Mouse (Mus musculus) thymus, adult 2 months (tissue): Measurements from ENCODE around the gene Rb1. TPM values are rescaled to one million over a fixed set of nuclear protein-coding genes. Genes with fewer than 3 reads are reported as not detected.
A peak's percentile ranks its signal among the peaks of the same experiment; 100 is the strongest.

Source experiments
- DNase-seq: peaks from one replicate; pipeline ENCODE4 v3.0.0; 2021
- H3K27ac ChIP-seq: fragments of 200-500 bp; 2 replicates; pipeline ENCODE4 v1.5.1; 2012; ENCODE audit warnings: low read length, control low read depth; ENCODE audit not compliant: control insufficient read depth, insufficient read depth
- H3K27me3 ChIP-seq: fragments of 200-500 bp; 2 replicates; pipeline ENCODE4 v1.6.1; 2012; ENCODE audit warnings: mild to moderate bottlenecking, low read length, moderate library complexity, mixed read lengths; ENCODE audit not compliant: control insufficient read depth, insufficient read depth
- H3K36me3 ChIP-seq: fragments of 200-500 bp; 2 replicates; pipeline ENCODE4 v1.6.1; 2012; ENCODE audit warnings: mild to moderate bottlenecking, low read length, moderate library complexity; ENCODE audit not compliant: control insufficient read depth, insufficient read depth
- H3K4me1 ChIP-seq: fragments of 200-500 bp; replicated peaks from 2 replicates; pipeline ENCODE4 v1.6.1; 2012; ENCODE audit warnings: low read length; ENCODE audit not compliant: control insufficient read depth, insufficient read depth
- H3K4me3 ChIP-seq: fragments of 200-500 bp; 2 replicates; pipeline ENCODE4 v1.5.1; 2012; ENCODE audit warnings: mild to moderate bottlenecking, low read length, control low read depth, moderate library complexity; ENCODE audit not compliant: control insufficient read depth, insufficient read depth
- CTCF ChIP-seq: fragments of 200-500 bp; IDR thresholded peaks from 2 replicates; pipeline ENCODE4 v1.5.1; 2012; ENCODE audit warnings: mild to moderate bottlenecking, control low read depth, low read length, moderate library complexity, borderline replicate concordance; ENCODE audit not compliant: control insufficient read depth, poor library complexity, insufficient read depth; ENCODE audit errors: extremely low read depth
- POLR2A ChIP-seq: fragments of 200-500 bp; IDR thresholded peaks from 2 replicates; pipeline ENCODE4 v1.6.1; 2012; ENCODE audit warnings: mild to moderate bottlenecking, low read length, control low read depth, moderate library complexity; ENCODE audit not compliant: control insufficient read depth, poor library complexity, insufficient read depth; ENCODE audit errors: extremely low read depth
- WGBS: fragments of 180-500 bp; shearing (Covaris S2); methylation state at CpG from one replicate; pipeline ENCODE4 v1.1.7; 2018; 5-methylcytosine and 5-hydroxymethylcytosine counted together
- polyA plus RNA-seq: library from polyadenylated mRNA; depleted of rRNA; stranded (reverse); fragments of >200 nt; gene quantifications from 2 replicates; pipeline ENCODE4 v1.2.3, GENCODE M21; 2012

Rb1 gene
- polyA plus RNA-seq, 1 experiment: 17.1 TPM

- Histone ChIP-seq H3K4me1 (peaks cover 12% of the 10 kb centered on the region), H3K4me3 (no peak overlapping the region), H3K27ac (no peak overlapping the region), H3K36me3 (no peaks in the 10 kb centered on the region), H3K27me3 (no peaks in the 10 kb centered on the region)
- WGBS: 93% methylated on average over 6 of the region's 6 CpGs
- TF ChIP-seq POLR2A: no peak
- TF ChIP-seq CTCF: no peak
- DNase-seq: no peak
These were observed 10.9 kb upstream of the Rb1 start for GRCm38 (mm10) chr14:73336316-73337080.

GRCm38 (mm10) chr14:73334926-73335805, 9.5 kb upstream of the Rb1 start:
- Histone ChIP-seq H3K27ac (no peak overlapping the region), H3K4me3 (no peak overlapping the region), H3K36me3 (no peaks in the 10 kb centered on the region), H3K4me1 (peaks cover 12% of the 10 kb centered on the region), H3K27me3 (no peaks in the 10 kb centered on the region)
- TF ChIP-seq POLR2A (no peak), CTCF (no peak)
- 91% methylated on average over 22 of the region's 22 CpGs for WGBS
- no peak for DNase-seq

GRCm38 (mm10) chr14:73333880-73334279, 8.3 kb upstream of the Rb1 start:
- Histone ChIP-seq H3K36me3 (no peaks in the 10 kb centered on the region), H3K27me3 (no peaks in the 10 kb centered on the region), H3K27ac (no peak overlapping the region), H3K4me1 (peaks cover 7% of the 10 kb centered on the region; the same call in 1 of the 2 replicates), H3K4me3 (no peak overlapping the region)
- WGBS: 16% methylated on average over 3 of the region's 3 CpGs
- no peak for DNase-seq
- TF ChIP-seq POLR2A: no peak
- no peak for TF ChIP-seq CTCF

GRCm38 (mm10) chr14:73331386-73331785, 5.8 kb upstream of the Rb1 start:
- Histone ChIP-seq H3K36me3 (no peaks in the 10 kb centered on the region), H3K27me3 (no peaks in the 10 kb centered on the region), H3K27ac (no peak overlapping the region), H3K4me3 (no peak overlapping the region), H3K4me1 (peaks cover 7% of the 10 kb centered on the region; the same call in 1 of the 2 replicates)
- no peak for DNase-seq
- 96% methylated on average over 4 of the region's 4 CpGs for WGBS
- no peak for TF ChIP-seq CTCF
- no peak for TF ChIP-seq POLR2A

- Histone ChIP-seq H3K4me1 (peaks cover 3% of the 10 kb centered on the region; the same call in 1 of the 2 replicates), H3K36me3 (no peaks in the 10 kb centered on the region)
- no peak for DNase-seq
These were observed 4.2 kb upstream of the Rb1 start for GRCm38 (mm10) chr14:73329871-73330270.

GRCm38 (mm10) chr14:73326511-73326910, 889 bp upstream of the Rb1 start:
- Histone ChIP-seq H3K4me3 (peak overlapping the region; percentile 70), H3K4me1 (no peaks in the 10 kb centered on the region; the same call in 1 of the 2 replicates), H3K36me3 (no peaks in the 10 kb centered on the region), H3K27me3 (no peaks in the 10 kb centered on the region), H3K27ac (peak overlapping the region; percentile 32)
- no peak for DNase-seq
- TF ChIP-seq POLR2A: no peak
- no peak for TF ChIP-seq CTCF
- 11% methylated on average over 8 of the region's 8 CpGs for WGBS

More at GRCm38 (mm10) chr14:73329871-73330270, 4.2 kb upstream of the Rb1 start:
- Histone ChIP-seq H3K27ac (no peak overlapping the region), H3K27me3 (no peaks in the 10 kb centered on the region), H3K4me3 (no peak overlapping the region)
- TF ChIP-seq POLR2A (no peak), CTCF (no peak)
- 93% methylated on average over 2 of the region's 2 CpGs for WGBS
